Mouse (Mus musculus): ENCODE measurements around the gene Sytl5. TPM values are rescaled to one million over a fixed set of nuclear protein-coding genes. Genes with fewer than 3 reads are reported as not detected.

The Sytl5 gene
- total and polyA plus RNA-seq, 3 experiments, result not detected

GRCm38 (mm10) chrX:10000718-10001117 is 115.3 kb downstream of the Sytl5 start:
- no peak overlapping the region for H3K27ac ChIP-seq (ENCODE audit: control insufficient read depth, low read depth, low read length)
- no peak for DNase-seq (ENCODE audit: low read depth, low spot score)
- no peak overlapping the region for H3K9ac ChIP-seq (ENCODE audit: control insufficient read depth, low read depth, low read length, poor library complexity, severe bottlenecking)
- H3K79me2 ChIP-seq (ENCODE audit: control insufficient read depth, insufficient read depth, low read length, poor library complexity), result no peaks in the 10 kb centered on the region
- no peaks in the 10 kb centered on the region for H3K4me1 ChIP-seq (ENCODE audit: control insufficient read depth in 1 of 2, insufficient read depth in 2 of 2, low read length in 2 of 2)
- no peak for TF ChIP-seq ZMIZ1 (IDR thresholded peaks at IDR 0.05; ENCODE audit: low read depth, low read length)
- TF ChIP-seq POLR2A (IDR thresholded peaks at IDR 0.05; ENCODE audit: control insufficient read depth in 1 of 2, insufficient read depth in 1 of 2, low read depth in 1 of 2, low read length in 2 of 2, poor library complexity in 1 of 2), result no peak
- TF ChIP-seq MXI1 (IDR thresholded peaks at IDR 0.05; ENCODE audit: low read depth, low read length), result no peak
- no peak for TF ChIP-seq GABPA (IDR thresholded peaks at IDR 0.05; ENCODE audit: low read depth, low read length)
- TF ChIP-seq CHD2 (IDR thresholded peaks at IDR 0.05; ENCODE audit: low read length), result no peak
- no peak for TF ChIP-seq RCOR1 (IDR thresholded peaks at IDR 0.05; ENCODE audit: low read depth, low read length)
- no peak for TF ChIP-seq CTCF (IDR thresholded peaks at IDR 0.05 in 2 of 3, conservative IDR thresholded peaks at IDR 0.05 in 1 of 3; ENCODE audit: control insufficient read depth in 1 of 3, insufficient read depth in 1 of 3, low read depth in 2 of 3, low read length in 3 of 3, poor library complexity in 1 of 3, severe bottlenecking in 1 of 3)
- TF ChIP-seq USF1 (IDR thresholded peaks at IDR 0.05; ENCODE audit: low read depth, low read length), result no peak
- TF ChIP-seq MAZ (IDR thresholded peaks at IDR 0.05; ENCODE audit: low read depth, low read length), result no peak
- no peak for TF ChIP-seq POLR2AphosphoS5 (IDR thresholded peaks at IDR 0.05; ENCODE audit: borderline replicate concordance, low read depth, low read length)
- TF ChIP-seq TAL1 (IDR thresholded peaks at IDR 0.05; ENCODE audit: low read length), result no peak
- no peak for TF ChIP-seq USF2 (IDR thresholded peaks at IDR 0.05; ENCODE audit: borderline replicate concordance in 1 of 2, insufficient read depth in 1 of 2, low read depth in 1 of 2, low read length in 2 of 2)
- no peak for TF ChIP-seq ELF1 (IDR thresholded peaks at IDR 0.05; ENCODE audit: low read depth, low read length)
- no peak for TF ChIP-seq TBP (IDR thresholded peaks at IDR 0.05; ENCODE audit: low read depth, low read length)
- TF ChIP-seq POLR2AphosphoS2 (IDR thresholded peaks at IDR 0.05; ENCODE audit: low read length), result no peak
- no peak for TF ChIP-seq BHLHE40 (IDR thresholded peaks at IDR 0.05; ENCODE audit: borderline replicate concordance, low read depth, low read length)
- no peaks in the 10 kb centered on the region for H3K27me3 ChIP-seq (ENCODE audit: control insufficient read depth in 1 of 2, insufficient read depth in 2 of 2, low read length in 2 of 2)
- H3K36me3 ChIP-seq (ENCODE audit: control insufficient read depth in 1 of 2, insufficient read depth in 2 of 2, low read length in 2 of 2), result no peaks in the 10 kb centered on the region
- no peaks in the 10 kb centered on the region for H3K9me3 ChIP-seq (replicated peaks; ENCODE audit: insufficient read depth, low read length)
- H3K4me3 ChIP-seq (ENCODE audit: control insufficient read depth in 1 of 2, insufficient read depth in 1 of 2, low read depth in 2 of 2, low read length in 2 of 2), result no peak overlapping the region

- Histone ChIP-seq H3K27me3 (ENCODE audit: control insufficient read depth in 1 of 2, insufficient read depth in 2 of 2, low read length in 2 of 2) (no peaks in the 10 kb centered on the region), H3K27ac (ENCODE audit: control insufficient read depth, low read depth, low read length) (no peak overlapping the region), H3K79me2 (ENCODE audit: control insufficient read depth, insufficient read depth, low read length, poor library complexity) (no peaks in the 10 kb centered on the region), H3K9ac (ENCODE audit: control insufficient read depth, low read depth, low read length, poor library complexity, severe bottlenecking) (no peak overlapping the region), H3K4me1 (ENCODE audit: control insufficient read depth in 1 of 2, insufficient read depth in 2 of 2, low read length in 2 of 2) (no peaks in the 10 kb centered on the region), H3K9me3 (replicated peaks; ENCODE audit: insufficient read depth, low read length) (no peaks in the 10 kb centered on the region), H3K36me3 (ENCODE audit: control insufficient read depth in 1 of 2, insufficient read depth in 2 of 2, low read length in 2 of 2) (no peaks in the 10 kb centered on the region), H3K4me3 (ENCODE audit: control insufficient read depth in 1 of 2, insufficient read depth in 1 of 2, low read depth in 2 of 2, low read length in 2 of 2) (no peak overlapping the region)
- TF ChIP-seq ZNF384 (IDR thresholded peaks at IDR 0.05; ENCODE audit: low read depth, low read length), result no peak
- TF ChIP-seq MAZ (IDR thresholded peaks at IDR 0.05; ENCODE audit: low read depth, low read length), result no peak
- no peak for TF ChIP-seq MAFK (IDR thresholded peaks at IDR 0.05; ENCODE audit: borderline replicate concordance, low read depth, low read length)
- TF ChIP-seq NELFE (IDR thresholded peaks at IDR 0.05; ENCODE audit: low read depth, low read length), result no peak
- no peak for TF ChIP-seq USF2 (IDR thresholded peaks at IDR 0.05; ENCODE audit: borderline replicate concordance in 1 of 2, insufficient read depth in 1 of 2, low read depth in 1 of 2, low read length in 2 of 2)
- no peak for TF ChIP-seq MXI1 (IDR thresholded peaks at IDR 0.05; ENCODE audit: low read depth, low read length)
- no peak for TF ChIP-seq ZKSCAN1 (IDR thresholded peaks at IDR 0.05; ENCODE audit: low read depth, low read length)
- no peak for TF ChIP-seq POLR2AphosphoS5 (IDR thresholded peaks at IDR 0.05; ENCODE audit: borderline replicate concordance, low read depth, low read length)
- TF ChIP-seq KAT2A (conservative IDR thresholded peaks at IDR 0.05; ENCODE audit: low read depth, low read length), result no peak
- no peak for TF ChIP-seq BHLHE40 (IDR thresholded peaks at IDR 0.05; ENCODE audit: borderline replicate concordance, low read depth, low read length)
- TF ChIP-seq TCF12 (IDR thresholded peaks at IDR 0.05; ENCODE audit: low read depth, low read length), result no peak
- DNase-seq (ENCODE audit: low read depth, low spot score), result no peak
Observed at GRCm38 (mm10) chrX:10005946-10006345, 120.5 kb downstream of the Sytl5 start.
